Mouse (Mus musculus) liver, adult 2 months (tissue): ENCODE data around the gene Sstr1.

ENCODE experiments used
- CTCF ChIP-seq: fragments of 200-500 bp; IDR thresholded peaks from 2 replicates; pipeline ENCODE4 v1.5.1; 2011; ENCODE audit warnings: low read depth, low read length, control low read depth
- POLR2A ChIP-seq: fragments of 200-500 bp; IDR thresholded peaks from 2 replicates; pipeline ENCODE4 v1.6.1; 2011; ENCODE audit warnings: low read length, control low read depth; ENCODE audit not compliant: insufficient read depth; ENCODE audit errors: extremely low read depth

DNA sequence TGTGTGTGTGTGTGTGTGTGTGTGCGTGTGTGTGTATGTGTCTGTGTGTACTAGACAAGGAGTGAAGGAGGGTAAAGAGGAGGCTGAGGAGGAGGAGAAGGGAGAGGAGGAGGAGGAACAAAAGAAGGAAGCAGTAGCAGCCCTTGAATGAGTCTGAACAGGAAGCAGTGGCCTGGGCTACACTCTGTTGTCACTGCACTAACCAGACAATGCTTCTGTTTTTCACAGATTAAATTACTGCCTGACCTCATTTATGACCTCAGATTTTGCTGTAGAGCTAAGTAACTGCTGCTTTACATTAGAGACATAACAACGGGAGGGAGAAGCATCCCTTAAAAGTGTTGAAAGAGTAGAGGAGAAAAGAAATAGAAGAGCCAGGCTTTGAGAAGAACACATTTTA, 4.6 kb downstream of the Sstr1 start:
- no peak for TF ChIP-seq CTCF
- no peak for TF ChIP-seq POLR2A
